Mouse (Mus musculus): ENCODE results near the gene Olfr1495.

GRCm38 (mm10) chr19:13749366-13749765 lies 15.0 kb upstream of the Olfr1495 start:
- TF ChIP-seq HCFC1 (IDR thresholded peaks at IDR 0.05; ENCODE audit: low read depth, low read length): no peak
- TF ChIP-seq EP300 (IDR thresholded peaks at IDR 0.05; ENCODE audit: low read depth in 1 of 2, low read length in 2 of 2): no peak
- no peak for TF ChIP-seq CTCF (IDR thresholded peaks at IDR 0.05 in 2 of 3, conservative IDR thresholded peaks at IDR 0.05 in 1 of 3; ENCODE audit: control insufficient read depth in 1 of 3, insufficient read depth in 1 of 3, low read depth in 2 of 3, low read length in 3 of 3, poor library complexity in 1 of 3, severe bottlenecking in 1 of 3)
- no peak for TF ChIP-seq TBP (IDR thresholded peaks at IDR 0.05; ENCODE audit: low read depth, low read length)
- TF ChIP-seq NRF1 (IDR thresholded peaks at IDR 0.05; ENCODE audit: insufficient read depth, low read depth, low read length, poor library complexity, severe bottlenecking): no peak
- no peak for TF ChIP-seq USF1 (IDR thresholded peaks at IDR 0.05; ENCODE audit: low read depth, low read length)
- TF ChIP-seq POLR2AphosphoS2 (IDR thresholded peaks at IDR 0.05; ENCODE audit: low read length): no peak
- no peak for TF ChIP-seq ZNF384 (IDR thresholded peaks at IDR 0.05; ENCODE audit: low read depth, low read length)
- no peak for TF ChIP-seq MAX (IDR thresholded peaks at IDR 0.05; ENCODE audit: low read length)
- TF ChIP-seq GABPA (IDR thresholded peaks at IDR 0.05; ENCODE audit: low read depth, low read length): no peak
- no peak for TF ChIP-seq MAFK (IDR thresholded peaks at IDR 0.05; ENCODE audit: borderline replicate concordance, low read depth, low read length)

All from MEL (cell line).